Mouse (Mus musculus): ENCODE results near the gene Bak1. TPM values are rescaled to one million over a fixed set of nuclear protein-coding genes. Genes with fewer than 3 reads are reported as not detected.

The Bak1 gene
- polyA plus RNA-seq, 1 experiment from 2014 or later, result 2.0 TPM

DNA sequence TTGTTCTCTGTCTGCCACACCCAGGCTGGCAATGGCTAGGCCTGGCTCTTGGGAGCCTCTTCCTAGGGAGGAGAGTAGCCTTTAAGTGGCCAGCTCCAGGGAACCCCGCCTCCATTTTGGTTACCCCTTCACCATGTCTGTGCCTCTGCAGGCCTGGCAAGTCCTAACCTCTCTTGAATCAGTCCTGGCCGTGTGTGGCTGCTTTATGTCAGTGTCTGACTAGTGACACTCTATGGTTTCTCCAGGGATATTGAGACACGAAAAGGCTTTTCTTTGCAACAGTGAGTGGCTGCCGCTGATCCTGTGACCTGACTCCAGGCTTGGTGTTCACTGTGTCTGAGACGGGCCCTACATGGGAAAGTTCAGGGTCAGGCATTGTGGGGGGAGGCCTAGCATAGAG is 22.0 kb upstream of the Bak1 start:
- Histone ChIP-seq H3K4me2 (no peak overlapping the region), H3K36me3 (replicated peaks) (no peaks in the 10 kb centered on the region), H3K9me3 (replicated peaks) (no peaks in the 10 kb centered on the region), H3K4me3 (replicated peaks) (no peak overlapping the region), H3K27ac (replicated peaks) (no peak overlapping the region), H3K4me1 (replicated peaks) (peaks cover 13% of the 10 kb centered on the region), H3K9ac (no peak overlapping the region), H3K27me3 (no peaks in the 10 kb centered on the region)
- 55% methylated on average over 5 of the region's 5 CpGs for WGBS (ENCODE audit: insufficient replicate concordance)
- ATAC-seq (ENCODE audit: insufficient read depth), result no peak

DNA sequence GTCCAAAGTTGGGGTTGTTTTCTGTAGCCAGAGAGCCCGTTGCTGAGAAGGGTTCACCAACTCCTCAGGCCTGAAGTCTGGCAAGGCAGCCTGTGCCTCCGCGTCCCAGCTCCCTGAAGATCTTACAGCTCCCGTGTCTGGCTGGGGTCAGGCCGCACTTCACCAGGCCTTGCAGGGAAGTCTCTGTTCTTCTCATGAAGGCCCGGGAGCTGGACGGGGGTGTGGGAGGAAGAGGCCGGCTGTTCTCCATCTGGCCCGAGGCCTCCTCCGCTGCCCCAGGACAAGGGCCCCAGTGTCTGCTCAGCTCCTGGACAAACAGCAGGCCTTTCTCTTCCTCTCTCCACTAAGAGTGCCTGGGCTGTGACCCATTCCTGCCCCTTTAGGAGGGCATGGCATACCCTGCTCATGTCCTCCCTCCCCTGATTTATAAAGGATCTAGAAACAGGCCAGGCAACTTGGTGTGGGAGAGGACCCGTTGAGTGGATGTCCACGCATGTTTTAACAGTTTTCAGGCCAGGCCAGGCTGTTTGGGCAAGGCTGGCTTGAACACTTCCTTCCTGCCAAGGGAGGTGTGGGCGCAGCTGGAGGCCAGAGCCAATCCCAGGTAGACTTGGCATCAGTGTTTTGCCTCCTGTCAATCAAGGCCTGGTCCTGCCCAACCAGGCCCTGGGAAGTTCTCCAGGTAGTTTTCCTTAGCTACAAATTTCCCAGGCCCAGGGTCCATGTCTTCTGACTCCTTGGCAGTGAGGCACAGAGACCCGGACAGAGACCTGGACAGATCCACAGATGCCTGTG is 19.8 kb upstream of the Bak1 start:
- H3K9me3 ChIP-seq (replicated peaks), result no peaks in the 10 kb centered on the region
- H3K4me3 ChIP-seq (replicated peaks), result no peak overlapping the region
- no peak overlapping the region for H3K9ac ChIP-seq
- no peak overlapping the region for H3K4me2 ChIP-seq
- H3K27me3 ChIP-seq, result no peaks in the 10 kb centered on the region
- no peak overlapping the region for H3K27ac ChIP-seq (replicated peaks)
- no peaks in the 10 kb centered on the region for H3K36me3 ChIP-seq (replicated peaks)
- WGBS (ENCODE audit: insufficient replicate concordance), result 68% methylated on average over 14 of the region's 14 CpGs
- peaks cover 12% of the 10 kb centered on the region for H3K4me1 ChIP-seq (replicated peaks)
- no peak for ATAC-seq (ENCODE audit: insufficient read depth)

DNA sequence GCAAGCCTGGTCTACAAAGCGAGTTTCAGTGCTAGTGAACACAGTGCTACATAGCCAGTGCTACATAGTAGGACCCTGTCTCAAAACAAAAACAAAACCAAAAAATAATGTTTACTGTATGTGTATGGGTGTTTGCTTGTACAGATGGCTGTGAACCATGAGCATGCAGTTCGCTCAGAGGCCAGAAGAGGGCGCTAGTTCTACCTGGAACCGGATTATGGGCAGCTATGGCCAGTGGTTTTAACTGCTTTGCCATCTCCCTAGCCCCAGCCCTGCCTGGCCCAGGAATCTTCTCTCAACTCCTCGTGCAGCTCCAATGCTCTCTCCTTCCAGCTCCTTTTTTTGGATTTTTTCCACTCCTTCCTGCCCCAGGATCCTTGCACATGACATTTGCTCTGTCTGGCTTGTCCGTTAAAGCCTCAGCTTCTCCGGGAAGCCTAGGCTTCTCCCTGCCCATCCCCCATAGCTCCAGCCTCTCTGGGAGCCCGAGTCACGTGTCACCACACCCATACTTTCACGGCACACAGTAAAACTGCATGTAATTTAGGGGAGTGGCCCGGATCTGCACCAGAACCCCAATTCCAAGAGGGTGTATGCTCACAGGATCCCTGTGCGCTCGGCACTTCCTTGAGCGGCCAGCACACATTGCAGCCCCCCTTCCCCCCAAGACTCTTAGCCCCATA is 19.1 kb upstream of the Bak1 start:
- Histone ChIP-seq H3K36me3 (replicated peaks) (no peaks in the 10 kb centered on the region), H3K27me3 (no peaks in the 10 kb centered on the region), H3K4me3 (replicated peaks) (no peak overlapping the region), H3K9ac (no peak overlapping the region), H3K27ac (replicated peaks) (no peak overlapping the region), H3K4me1 (replicated peaks) (peaks cover 15% of the 10 kb centered on the region), H3K9me3 (replicated peaks) (no peaks in the 10 kb centered on the region), H3K4me2 (no peak overlapping the region)
- 61% methylated on average over 14 of the region's 14 CpGs for WGBS (ENCODE audit: insufficient replicate concordance)
- no peak for ATAC-seq (ENCODE audit: insufficient read depth)

DNA sequence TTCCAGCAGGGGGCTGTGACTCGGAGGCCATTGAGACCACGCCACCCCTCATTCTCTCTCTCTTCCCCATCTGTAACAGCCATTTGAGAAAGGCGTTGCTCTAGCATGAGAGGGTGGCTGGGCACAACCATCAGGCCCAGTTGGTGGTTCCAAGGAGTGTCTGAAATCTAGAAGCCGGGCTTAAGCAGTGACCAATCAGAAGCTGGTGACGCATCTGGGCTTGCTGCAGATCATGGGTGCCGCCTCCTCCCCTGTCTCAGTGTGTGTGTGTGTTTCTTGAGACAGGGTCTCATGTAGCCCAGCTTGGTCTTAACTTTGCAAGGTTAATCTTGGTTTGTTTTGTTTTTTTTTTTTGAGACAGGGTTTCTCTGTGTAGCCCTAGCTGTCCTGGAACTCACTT is 16.4 kb upstream of the Bak1 start:
- Histone ChIP-seq H3K4me3 (replicated peaks) (no peak overlapping the region), H3K4me1 (replicated peaks) (0 out of 2 replicates have a peak, but pooled peaks cover 4% of the 10 kb centered on the region)

DNA sequence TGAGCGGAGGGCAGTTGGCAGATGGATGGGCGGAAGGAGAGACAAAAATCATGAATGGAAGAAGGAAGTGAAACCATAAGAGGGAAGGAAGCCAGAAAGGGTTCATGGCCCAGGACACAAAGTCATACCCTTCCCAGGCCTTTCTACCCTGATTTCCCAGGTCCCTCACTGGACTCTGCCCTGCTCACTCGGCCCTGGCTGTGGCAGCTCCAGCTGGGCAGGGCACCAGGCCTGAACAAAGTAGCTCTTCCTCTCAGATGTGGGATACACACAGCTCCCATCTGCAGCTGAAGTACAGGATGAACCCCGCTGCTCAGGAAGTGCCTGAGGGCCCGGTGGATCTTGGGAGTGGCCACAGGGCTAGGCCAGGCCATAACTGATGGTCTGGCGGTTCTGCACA is 14.0 kb upstream of the Bak1 start:
- H3K27ac ChIP-seq (replicated peaks), result no peak overlapping the region
- no peak overlapping the region for H3K4me2 ChIP-seq
- H3K9ac ChIP-seq, result no peak overlapping the region
- 0 out of 2 replicates have a peak, but pooled peaks cover 4% of the 10 kb centered on the region for H3K4me1 ChIP-seq (replicated peaks)
- H3K36me3 ChIP-seq (replicated peaks), result no peaks in the 10 kb centered on the region
- 37% methylated on average over 6 of the region's 6 CpGs for WGBS (ENCODE audit: insufficient replicate concordance)
- no peak for ATAC-seq (ENCODE audit: insufficient read depth)
- no peak overlapping the region for H3K4me3 ChIP-seq (replicated peaks)
- no peaks in the 10 kb centered on the region; the same call in 1 of the 2 replicates for H3K27me3 ChIP-seq
- H3K9me3 ChIP-seq (replicated peaks), result no peaks in the 10 kb centered on the region

More for the DNA sequence above, 16.4 kb upstream of the Bak1 start:
- no peaks in the 10 kb centered on the region; the same call in 1 of the 2 replicates for H3K27me3 ChIP-seq
- no peaks in the 10 kb centered on the region for H3K36me3 ChIP-seq (replicated peaks)
- WGBS (ENCODE audit: insufficient replicate concordance), result 71% methylated on average over 6 of the region's 6 CpGs
- H3K9ac ChIP-seq, result no peak overlapping the region
- no peak for ATAC-seq (ENCODE audit: insufficient read depth)
- H3K27ac ChIP-seq (replicated peaks), result no peak overlapping the region
- no peaks in the 10 kb centered on the region for H3K9me3 ChIP-seq (replicated peaks)
- no peak overlapping the region for H3K4me2 ChIP-seq

DNA sequence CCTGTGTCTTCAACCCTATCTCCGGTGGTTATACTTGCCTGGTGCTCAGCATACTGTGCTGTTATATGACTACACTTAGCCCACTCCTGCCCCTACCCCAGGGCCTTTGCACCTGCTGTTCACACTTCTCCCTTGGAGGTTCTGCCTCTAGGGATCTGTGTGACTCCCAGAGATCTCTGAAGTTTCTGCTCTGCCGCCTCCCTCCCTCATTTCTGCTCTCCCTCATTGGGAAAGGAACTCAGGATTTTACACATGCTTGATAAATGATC is 12.9 kb upstream of the Bak1 start:
- Histone ChIP-seq H3K4me2 (no peak overlapping the region), H3K27ac (replicated peaks) (no peak overlapping the region), H3K27me3 (no peaks in the 10 kb centered on the region; the same call in 1 of the 2 replicates), H3K9ac (no peak overlapping the region), H3K4me1 (replicated peaks) (0 out of 2 replicates have a peak, but pooled peaks cover 4% of the 10 kb centered on the region), H3K9me3 (replicated peaks) (no peaks in the 10 kb centered on the region), H3K4me3 (replicated peaks) (no peak overlapping the region), H3K36me3 (replicated peaks) (no peaks in the 10 kb centered on the region)
- ATAC-seq (ENCODE audit: insufficient read depth), result no peak
- 53% methylated on average over 2 of the region's 2 CpGs for WGBS (ENCODE audit: insufficient replicate concordance)

DNA sequence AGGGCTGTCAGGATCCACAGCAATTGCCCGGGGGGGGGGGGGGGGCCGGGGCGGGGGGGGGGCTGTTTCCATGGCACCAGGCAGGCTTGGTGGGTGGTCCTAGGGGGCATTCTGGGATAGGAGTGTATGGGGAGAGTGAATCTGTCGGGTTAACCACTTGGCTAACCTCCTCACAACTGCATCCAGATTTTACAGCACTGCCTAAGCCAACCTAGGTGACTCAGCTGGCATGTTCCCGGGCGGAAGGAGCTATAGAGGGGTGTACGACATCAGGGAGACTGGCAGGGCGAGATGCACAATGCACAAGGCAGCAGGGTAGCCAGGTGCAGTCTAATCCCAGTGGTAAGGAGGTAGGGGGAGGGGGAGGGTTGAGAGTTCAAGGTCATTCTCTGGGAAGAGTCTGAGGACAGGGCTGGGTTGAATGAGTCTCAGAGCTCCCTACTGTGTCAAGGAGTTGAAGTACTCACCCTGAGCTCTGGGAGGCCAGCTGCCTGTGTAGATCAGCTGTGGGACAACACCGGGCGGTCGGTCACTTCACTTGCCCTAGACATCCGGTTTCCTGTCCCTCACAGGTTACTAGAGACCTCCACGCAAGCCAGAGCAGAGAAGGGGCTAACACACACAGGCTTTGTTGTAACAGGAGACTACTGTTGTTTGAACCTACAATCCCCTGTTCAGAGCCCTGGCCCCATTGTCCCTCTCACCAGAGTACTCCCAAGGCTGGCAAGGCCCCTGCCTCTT is 12.4 kb upstream of the Bak1 start:
- H3K4me3 ChIP-seq (replicated peaks), result no peak overlapping the region
- no peak overlapping the region for H3K9ac ChIP-seq
- H3K4me2 ChIP-seq, result no peak overlapping the region
- no peaks in the 10 kb centered on the region; the same call in 1 of the 2 replicates for H3K27me3 ChIP-seq
- H3K4me1 ChIP-seq (replicated peaks), result 0 out of 2 replicates have a peak, but pooled peaks cover 4% of the 10 kb centered on the region
- H3K36me3 ChIP-seq (replicated peaks), result no peaks in the 10 kb centered on the region
- no peaks in the 10 kb centered on the region for H3K9me3 ChIP-seq (replicated peaks)
- WGBS (ENCODE audit: insufficient replicate concordance), result 52% methylated on average over 13 of the region's 13 CpGs
- H3K27ac ChIP-seq (replicated peaks), result no peak overlapping the region
- ATAC-seq (ENCODE audit: insufficient read depth), result no peak

DNA sequence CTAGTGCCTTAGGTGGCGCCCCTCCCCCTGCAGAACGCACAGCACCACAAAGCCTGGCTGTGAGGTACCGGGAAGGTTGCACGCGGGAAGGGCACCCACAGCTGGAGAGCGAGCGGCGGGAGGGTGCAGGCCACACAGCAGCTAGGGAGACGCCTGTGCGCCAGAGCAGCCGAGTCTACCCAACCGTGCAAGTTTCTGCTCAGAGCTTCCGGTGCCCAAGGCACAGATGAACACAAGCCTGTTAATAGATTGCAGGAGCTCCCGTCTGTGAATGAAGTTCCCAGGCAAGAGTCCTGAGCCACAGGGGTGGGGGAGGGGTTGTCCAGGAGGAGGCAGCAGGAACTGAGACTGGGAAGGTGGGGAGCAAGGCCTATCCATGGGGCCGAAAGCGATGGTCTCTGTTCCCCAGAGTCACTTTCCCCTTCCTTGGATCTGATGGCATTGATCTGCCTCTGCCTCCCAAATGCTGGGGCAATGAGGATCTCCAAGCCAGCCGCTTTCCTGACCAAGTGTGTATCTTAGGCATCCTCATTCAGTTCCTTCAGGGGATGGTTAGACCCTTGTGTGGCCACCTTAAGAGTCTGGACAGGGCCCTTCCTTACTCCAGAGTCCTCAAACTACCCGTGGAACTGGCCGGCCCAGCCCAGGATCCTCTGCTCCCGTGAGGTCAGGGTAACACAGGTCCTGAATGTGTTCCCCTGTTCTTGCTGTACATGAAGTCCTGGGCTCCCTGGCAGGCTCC is 11.7 kb upstream of the Bak1 start:
- WGBS (ENCODE audit: insufficient replicate concordance), result 34% methylated on average over 20 of the region's 20 CpGs
- H3K27me3 ChIP-seq, result no peaks in the 10 kb centered on the region; the same call in 1 of the 2 replicates
- no peak overlapping the region for H3K4me2 ChIP-seq
- no peak overlapping the region for H3K4me3 ChIP-seq (replicated peaks)
- no peaks in the 10 kb centered on the region for H3K36me3 ChIP-seq (replicated peaks)
- 0 out of 2 replicates have a peak, but pooled peaks cover 4% of the 10 kb centered on the region for H3K4me1 ChIP-seq (replicated peaks)
- ATAC-seq (ENCODE audit: insufficient read depth), result no peak
- H3K27ac ChIP-seq (replicated peaks), result no peak overlapping the region
- H3K9ac ChIP-seq, result no peak overlapping the region
- no peaks in the 10 kb centered on the region for H3K9me3 ChIP-seq (replicated peaks)

DNA sequence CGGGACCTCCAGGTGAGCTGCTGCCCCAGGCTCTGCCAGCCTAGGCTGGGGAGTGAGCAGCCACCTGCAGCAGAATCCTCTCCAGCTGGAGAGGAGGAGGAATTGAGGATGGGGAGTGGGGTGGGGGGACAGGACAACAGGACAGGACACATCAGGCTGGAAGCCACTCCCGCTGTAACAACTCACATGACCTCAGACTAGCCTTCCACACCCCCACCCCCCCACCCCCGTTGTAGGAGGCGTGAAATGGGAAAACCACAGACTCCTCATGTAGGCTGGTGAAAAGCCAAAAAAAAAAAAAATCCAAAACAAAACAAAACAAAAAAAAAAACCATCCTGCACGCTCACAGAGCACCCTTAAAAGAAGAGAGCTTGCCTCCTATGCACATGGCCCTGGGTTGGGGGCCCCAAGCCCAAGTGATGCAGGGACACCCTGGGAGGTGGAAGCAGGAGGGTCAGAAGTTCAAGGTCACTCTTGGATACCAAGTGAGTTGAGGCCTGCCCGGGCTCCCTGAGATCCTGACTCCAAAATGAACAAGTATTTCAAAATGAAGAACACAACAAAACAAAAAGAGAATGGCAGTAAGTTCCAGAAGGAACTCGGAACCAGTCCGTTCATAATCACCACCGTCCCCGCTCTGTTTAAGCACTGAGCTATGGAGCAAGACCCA is 10.8 kb upstream of the Bak1 start:
- Histone ChIP-seq H3K9me3 (replicated peaks) (no peaks in the 10 kb centered on the region), H3K4me3 (replicated peaks) (no peak overlapping the region), H3K4me1 (replicated peaks) (0 out of 2 replicates have a peak, but pooled peaks cover 9% of the 10 kb centered on the region), H3K4me2 (no peak overlapping the region), H3K9ac (no peak overlapping the region), H3K27ac (replicated peaks) (no peak overlapping the region), H3K36me3 (replicated peaks) (no peaks in the 10 kb centered on the region), H3K27me3 (no peaks in the 10 kb centered on the region; the same call in 1 of the 2 replicates)
- 54% methylated on average over 10 of the region's 10 CpGs for WGBS (ENCODE audit: insufficient replicate concordance)
- no peak for ATAC-seq (ENCODE audit: insufficient read depth)

DNA sequence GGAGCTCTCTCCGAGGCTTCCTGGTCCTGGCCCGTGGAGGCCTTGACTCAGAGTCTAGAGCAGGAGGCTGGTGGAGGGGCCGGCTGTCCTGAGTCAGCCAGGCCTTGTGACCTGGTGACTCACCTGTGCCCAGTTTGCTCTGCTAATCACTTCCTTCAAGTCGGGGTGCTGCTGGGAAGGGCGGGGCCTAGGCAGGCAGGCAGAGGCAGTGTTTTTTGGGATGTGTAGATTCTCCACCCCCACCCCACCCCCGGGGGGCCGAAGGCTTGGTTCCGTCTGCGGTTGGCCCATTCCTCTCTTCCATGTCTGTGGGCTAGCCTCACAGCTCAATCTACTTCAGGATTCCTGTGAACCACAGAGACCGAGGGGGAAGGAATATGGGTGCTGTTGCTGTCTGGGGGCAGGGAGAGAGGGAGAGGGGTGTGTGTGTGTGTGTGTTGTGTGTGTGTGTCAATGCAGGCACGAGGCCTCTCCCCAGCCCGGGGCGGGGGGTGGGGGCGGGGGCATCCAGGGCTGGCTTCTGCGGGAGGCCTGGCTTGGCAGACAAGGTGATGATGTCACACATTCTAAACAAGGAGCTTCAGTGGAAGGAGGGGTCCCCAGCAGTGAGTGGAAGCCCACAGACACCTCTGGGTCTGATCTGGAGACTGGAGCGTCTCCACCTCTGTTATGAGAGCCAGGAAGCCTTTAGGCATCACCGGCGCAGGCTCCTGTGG is 9.7 kb upstream of the Bak1 start:
- H3K36me3 ChIP-seq (replicated peaks), result no peaks in the 10 kb centered on the region
- 47% methylated on average over 18 of the region's 18 CpGs for WGBS (ENCODE audit: insufficient replicate concordance)
- 0 out of 2 replicates have a peak, but pooled peaks cover 9% of the 10 kb centered on the region for H3K4me1 ChIP-seq (replicated peaks)
- H3K4me3 ChIP-seq (replicated peaks), result no peak overlapping the region
- no peaks in the 10 kb centered on the region for H3K9me3 ChIP-seq (replicated peaks)
- ATAC-seq (ENCODE audit: insufficient read depth), result no peak
- H3K27me3 ChIP-seq, result no peaks in the 10 kb centered on the region; the same call in 1 of the 2 replicates
- H3K4me2 ChIP-seq, result no peak overlapping the region
- H3K27ac ChIP-seq (replicated peaks), result no peak overlapping the region
- H3K9ac ChIP-seq, result no peak overlapping the region

Measured in liver, embryonic 15.5 days (tissue).